Mouse (Mus musculus): ENCODE results near the gene Vps35l. TPM values are rescaled to one million over a fixed set of nuclear protein-coding genes. Genes with fewer than 3 reads are reported as not detected.

The Vps35l gene
- polyA plus RNA-seq, 1 experiment = 120 TPM

DNA sequence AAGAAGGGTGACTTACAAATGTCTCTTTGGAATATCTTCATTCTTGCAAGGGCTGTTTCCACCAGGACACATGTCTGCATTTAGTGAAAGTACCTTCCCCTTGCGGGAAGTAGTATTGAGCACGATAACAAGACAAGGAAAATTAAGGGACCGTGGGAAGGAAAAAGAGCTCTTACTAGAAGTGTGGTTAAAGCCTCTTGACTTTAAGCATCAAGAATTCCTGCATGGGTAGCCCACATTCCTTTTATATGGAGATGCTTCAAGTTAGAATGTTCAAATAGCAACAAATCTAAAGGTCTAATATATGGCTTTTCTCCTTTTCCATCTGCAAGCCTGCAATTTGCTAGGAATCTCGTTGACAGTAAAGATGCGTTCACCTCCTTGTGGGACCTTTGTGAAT is 33.5 kb upstream of the Vps35l start:
- Histone ChIP-seq H3K4me3 (ENCODE audit: insufficient read depth, low read length) (no peak overlapping the region), H3K4me1 (ENCODE audit: control insufficient read depth, insufficient read depth, low read length) (peaks cover 23% of the 10 kb centered on the region), H3K27ac (ENCODE audit: insufficient read depth, low read depth, low read length) (no peak overlapping the region)
- TF ChIP-seq POLR2A (IDR thresholded peaks at IDR 0.05; ENCODE audit: borderline replicate concordance, low read depth, low read length) (no peak), CTCF (IDR thresholded peaks at IDR 0.05; ENCODE audit: low read depth, low read length) (no peak)

DNA sequence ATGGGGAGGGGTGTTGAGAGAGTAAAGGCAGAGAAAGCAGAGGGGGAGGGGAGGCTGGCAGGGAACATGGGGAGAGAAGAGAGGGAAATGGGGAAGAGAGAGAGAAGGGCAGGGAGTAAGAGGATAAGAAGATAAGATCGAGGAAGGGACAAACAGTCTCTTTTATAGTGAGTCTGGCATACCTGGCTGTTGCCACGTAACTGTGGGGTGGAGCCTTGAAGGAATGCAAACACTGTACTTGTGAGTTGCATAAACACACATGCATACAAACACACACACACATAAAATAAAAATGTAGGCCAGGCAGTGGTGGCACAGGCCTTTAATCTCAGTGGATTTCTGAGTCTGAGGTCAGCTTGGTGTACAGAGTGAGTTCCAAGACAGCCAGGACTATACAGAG is 32.8 kb upstream of the Vps35l start:
- Histone ChIP-seq H3K4me1 (ENCODE audit: control insufficient read depth, insufficient read depth, low read length) (peaks cover 23% of the 10 kb centered on the region), H3K4me3 (ENCODE audit: insufficient read depth, low read length) (no peak overlapping the region), H3K27ac (ENCODE audit: insufficient read depth, low read depth, low read length) (no peak overlapping the region)
- TF ChIP-seq CTCF (IDR thresholded peaks at IDR 0.05; ENCODE audit: low read depth, low read length) (no peak), POLR2A (IDR thresholded peaks at IDR 0.05; ENCODE audit: borderline replicate concordance, low read depth, low read length) (no peak)

DNA sequence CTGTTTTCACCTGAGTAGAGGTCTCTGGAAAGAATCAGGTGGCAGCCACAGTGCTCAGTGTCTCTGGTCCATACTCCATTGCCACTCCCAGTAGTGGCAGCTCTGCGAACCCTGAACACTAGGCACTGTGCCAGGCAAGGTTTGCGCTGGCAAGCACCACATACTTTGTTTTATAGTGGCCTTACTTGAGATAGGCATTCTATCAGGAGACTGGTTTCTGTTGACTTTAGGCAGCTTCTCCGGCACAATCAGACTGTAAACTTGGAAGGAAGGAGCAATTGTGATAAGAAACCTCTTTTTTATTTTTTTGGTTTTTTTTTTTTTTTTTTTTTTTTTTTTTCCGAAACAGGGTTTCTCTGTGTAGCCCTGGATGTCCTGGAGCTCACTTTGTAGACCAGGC is 32.0 kb upstream of the Vps35l start:
- H3K27ac ChIP-seq (ENCODE audit: insufficient read depth, low read depth, low read length) = no peak overlapping the region
- TF ChIP-seq CTCF (IDR thresholded peaks at IDR 0.05; ENCODE audit: low read depth, low read length) (no peak), POLR2A (IDR thresholded peaks at IDR 0.05; ENCODE audit: borderline replicate concordance, low read depth, low read length) (no peak)
- H3K4me1 ChIP-seq (ENCODE audit: control insufficient read depth, insufficient read depth, low read length) = peaks cover 19% of the 10 kb centered on the region
- no peak overlapping the region for H3K4me3 ChIP-seq (ENCODE audit: insufficient read depth, low read length)

DNA sequence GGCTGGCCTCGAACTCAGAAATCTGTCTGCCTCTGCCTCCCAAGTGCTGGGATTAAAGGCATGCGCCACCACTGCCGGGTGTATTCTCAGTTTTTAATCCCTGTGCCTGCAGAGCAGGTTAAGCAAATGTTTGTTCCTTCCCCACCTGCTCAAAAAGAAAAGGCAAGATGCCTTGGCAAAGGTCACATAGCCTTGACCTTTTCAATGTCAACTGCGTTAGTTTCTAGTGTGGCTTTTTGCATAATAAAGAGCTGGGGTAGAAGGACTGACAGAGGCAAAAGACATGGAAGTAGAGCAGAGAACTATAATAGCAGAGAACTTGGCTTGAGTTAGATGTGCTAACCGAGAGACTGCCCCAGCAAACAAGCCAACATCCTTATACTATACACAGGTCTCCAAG is 29.2 kb upstream of the Vps35l start:
- no peak overlapping the region for H3K4me3 ChIP-seq (ENCODE audit: insufficient read depth, low read length)
- no peak overlapping the region for H3K27ac ChIP-seq (ENCODE audit: insufficient read depth, low read depth, low read length)
- peaks cover 7% of the 10 kb centered on the region for H3K4me1 ChIP-seq (ENCODE audit: control insufficient read depth, insufficient read depth, low read length)
- no peak for TF ChIP-seq POLR2A (IDR thresholded peaks at IDR 0.05; ENCODE audit: borderline replicate concordance, low read depth, low read length)
- TF ChIP-seq CTCF (IDR thresholded peaks at IDR 0.05; ENCODE audit: low read depth, low read length) = no peak

DNA sequence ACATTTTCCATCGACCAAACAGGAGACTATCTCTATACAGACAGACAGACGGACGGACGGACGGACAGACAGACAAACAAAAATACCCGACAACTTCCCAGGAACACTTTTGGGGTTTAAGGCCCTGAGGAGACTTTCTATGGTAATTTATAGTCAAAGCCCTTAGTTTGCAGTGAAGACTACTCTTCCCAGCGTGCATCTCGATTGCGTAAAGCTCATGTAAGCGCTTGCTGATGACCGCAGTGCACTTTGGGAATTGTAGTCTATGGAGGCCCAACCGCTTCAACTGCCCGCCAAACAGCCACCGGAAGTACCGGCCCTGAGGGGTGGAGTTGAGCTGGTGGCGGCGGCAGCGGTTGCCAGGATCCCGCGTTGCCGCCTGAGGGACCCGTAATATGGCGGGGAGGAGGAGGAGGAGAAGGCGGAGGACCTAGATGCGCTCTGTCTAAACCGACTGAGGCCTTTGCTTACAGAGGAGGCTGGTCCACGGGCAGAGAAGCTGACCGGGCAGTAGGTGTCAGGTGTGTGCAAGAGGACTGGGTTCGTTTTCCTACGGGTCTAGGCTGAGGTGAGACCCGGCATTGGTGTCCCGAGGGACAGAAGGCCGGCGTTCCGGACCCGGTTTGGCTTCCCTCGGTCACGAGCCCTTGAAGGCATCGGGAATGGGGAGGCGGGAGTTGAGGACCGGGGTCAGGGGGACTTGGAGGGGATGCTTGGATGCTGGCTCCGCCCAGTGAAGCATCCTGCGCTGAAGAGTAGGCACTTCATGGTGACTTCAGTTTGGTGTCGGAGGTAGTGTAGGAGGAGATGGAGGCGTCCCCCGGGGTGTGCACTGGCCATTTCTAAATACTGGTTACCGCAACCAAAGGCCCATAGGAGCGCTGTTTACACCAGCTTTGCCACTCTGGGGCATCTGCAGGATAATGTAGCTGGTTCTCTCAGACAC is 27.5 kb upstream of the Vps35l start, which contains the start of gene Ccp110:
TSS of gene Ccp110 (plus strand) at position 325 of the 946 bp plus-strand sequence.
- no peak within 1 kb of the TSS for H3K27ac ChIP-seq (ENCODE audit: insufficient read depth, low read depth, low read length)
- TF ChIP-seq CTCF (IDR thresholded peaks at IDR 0.05; ENCODE audit: low read depth, low read length) (no peak), POLR2A (IDR thresholded peaks at IDR 0.05; ENCODE audit: borderline replicate concordance, low read depth, low read length) (no peak)
- peaks cover 4% of the 10 kb centered on the region for H3K4me1 ChIP-seq (ENCODE audit: control insufficient read depth, insufficient read depth, low read length)
- peak within 1 kb of the TSS; percentile 82 for H3K4me3 ChIP-seq (ENCODE audit: insufficient read depth, low read length)

DNA sequence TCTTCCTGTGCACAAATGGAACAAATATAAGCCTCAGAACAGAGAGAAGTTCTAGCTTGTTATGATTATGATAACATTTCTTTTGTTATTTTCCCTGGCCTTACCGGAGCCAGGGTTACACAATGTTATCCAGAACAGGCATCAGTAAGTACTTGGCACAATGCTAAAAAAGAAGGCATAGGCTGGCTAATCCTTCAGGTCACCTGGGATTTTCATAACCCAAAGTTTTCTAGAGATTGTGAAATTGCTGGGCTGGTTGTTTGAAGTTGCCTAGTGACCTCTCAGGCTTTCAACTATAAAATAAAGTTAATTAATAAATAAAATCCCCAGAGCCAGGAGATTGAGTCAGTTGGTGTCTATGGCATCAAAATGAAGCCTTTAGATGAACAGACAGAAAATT is 25.2 kb upstream of the Vps35l start:
- no peak overlapping the region for H3K4me3 ChIP-seq (ENCODE audit: insufficient read depth, low read length)
- H3K27ac ChIP-seq (ENCODE audit: insufficient read depth, low read depth, low read length) = no peak overlapping the region
- peaks cover 4% of the 10 kb centered on the region for H3K4me1 ChIP-seq (ENCODE audit: control insufficient read depth, insufficient read depth, low read length)
- TF ChIP-seq CTCF (IDR thresholded peaks at IDR 0.05; ENCODE audit: low read depth, low read length) (no peak), POLR2A (IDR thresholded peaks at IDR 0.05; ENCODE audit: borderline replicate concordance, low read depth, low read length) (no peak)

DNA sequence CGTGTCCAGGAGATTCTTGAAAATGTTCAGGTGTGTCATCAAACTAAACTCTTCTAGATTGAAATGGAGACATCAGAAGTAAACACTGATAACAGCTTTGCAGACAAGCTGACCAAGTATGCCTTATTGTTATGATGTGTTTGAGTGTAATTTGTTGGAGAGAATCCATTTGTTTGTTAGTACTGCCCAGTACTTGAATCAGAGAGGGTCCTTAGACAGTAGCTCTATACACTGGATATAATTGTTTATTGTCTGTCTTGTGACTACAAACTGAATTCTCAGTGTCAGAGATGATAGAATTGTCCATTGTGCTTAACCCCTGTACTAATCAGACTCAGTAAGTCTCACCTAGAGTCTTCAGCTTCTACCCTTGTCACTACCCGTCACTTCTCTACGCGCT is 22.0 kb upstream of the Vps35l start:
- Histone ChIP-seq H3K4me1 (ENCODE audit: control insufficient read depth, insufficient read depth, low read length) (peaks cover 2% of the 10 kb centered on the region), H3K27ac (ENCODE audit: insufficient read depth, low read depth, low read length) (no peak overlapping the region), H3K4me3 (ENCODE audit: insufficient read depth, low read length) (no peak overlapping the region)
- TF ChIP-seq POLR2A (IDR thresholded peaks at IDR 0.05; ENCODE audit: borderline replicate concordance, low read depth, low read length) (no peak), CTCF (IDR thresholded peaks at IDR 0.05; ENCODE audit: low read depth, low read length) (no peak)

DNA sequence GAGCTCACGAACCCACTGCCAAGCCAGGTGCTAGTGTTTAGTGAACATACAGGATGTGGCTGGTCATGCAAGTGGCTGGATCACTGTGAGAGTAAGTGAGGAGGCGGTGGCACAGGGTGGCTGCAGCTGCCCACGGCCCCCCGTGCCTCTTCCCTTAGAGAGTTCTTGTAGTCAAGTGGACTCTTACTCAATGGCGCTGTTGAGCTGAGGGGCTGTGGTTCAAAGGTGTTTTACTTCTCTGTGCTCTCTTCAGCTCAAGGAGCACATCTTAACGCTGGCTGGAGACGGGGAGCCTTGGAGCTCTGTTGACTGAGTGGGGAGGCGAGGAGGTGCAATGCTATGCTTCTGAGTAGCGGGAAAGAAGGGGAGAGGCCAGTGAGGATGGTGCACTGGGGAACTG is 16.1 kb upstream of the Vps35l start:
- Histone ChIP-seq H3K4me3 (ENCODE audit: insufficient read depth, low read length) (no peak overlapping the region), H3K4me1 (ENCODE audit: control insufficient read depth, insufficient read depth, low read length) (no peaks in the 10 kb centered on the region), H3K27ac (ENCODE audit: insufficient read depth, low read depth, low read length) (no peak overlapping the region)
- TF ChIP-seq POLR2A (IDR thresholded peaks at IDR 0.05; ENCODE audit: borderline replicate concordance, low read depth, low read length) (no peak), CTCF (IDR thresholded peaks at IDR 0.05; ENCODE audit: low read depth, low read length) (no peak)

DNA sequence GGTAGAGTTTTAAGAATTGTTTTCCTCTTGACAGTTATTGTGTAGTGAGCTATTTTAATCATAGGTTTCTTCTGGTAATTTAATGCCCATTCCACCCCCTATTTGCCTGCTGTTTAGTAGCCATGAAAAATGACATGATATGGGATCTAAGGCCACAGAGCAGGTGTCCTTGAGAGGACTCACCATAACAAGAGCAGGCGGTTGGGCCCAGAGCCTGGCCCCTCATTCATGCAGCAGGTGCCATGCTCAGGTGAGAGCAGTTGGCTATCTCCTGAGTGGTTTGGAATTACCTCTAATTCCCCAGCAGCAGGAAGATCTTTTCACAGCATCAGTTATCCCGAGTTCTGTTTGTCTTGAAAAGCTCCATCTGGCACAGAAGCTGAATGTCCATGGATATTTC is 14.6 kb upstream of the Vps35l start:
- no peak for TF ChIP-seq POLR2A (IDR thresholded peaks at IDR 0.05; ENCODE audit: borderline replicate concordance, low read depth, low read length)
- no peak for TF ChIP-seq CTCF (IDR thresholded peaks at IDR 0.05; ENCODE audit: low read depth, low read length)
- Histone ChIP-seq H3K4me1 (ENCODE audit: control insufficient read depth, insufficient read depth, low read length) (no peaks in the 10 kb centered on the region), H3K27ac (ENCODE audit: insufficient read depth, low read depth, low read length) (no peak overlapping the region), H3K4me3 (ENCODE audit: insufficient read depth, low read length) (no peak overlapping the region)

DNA sequence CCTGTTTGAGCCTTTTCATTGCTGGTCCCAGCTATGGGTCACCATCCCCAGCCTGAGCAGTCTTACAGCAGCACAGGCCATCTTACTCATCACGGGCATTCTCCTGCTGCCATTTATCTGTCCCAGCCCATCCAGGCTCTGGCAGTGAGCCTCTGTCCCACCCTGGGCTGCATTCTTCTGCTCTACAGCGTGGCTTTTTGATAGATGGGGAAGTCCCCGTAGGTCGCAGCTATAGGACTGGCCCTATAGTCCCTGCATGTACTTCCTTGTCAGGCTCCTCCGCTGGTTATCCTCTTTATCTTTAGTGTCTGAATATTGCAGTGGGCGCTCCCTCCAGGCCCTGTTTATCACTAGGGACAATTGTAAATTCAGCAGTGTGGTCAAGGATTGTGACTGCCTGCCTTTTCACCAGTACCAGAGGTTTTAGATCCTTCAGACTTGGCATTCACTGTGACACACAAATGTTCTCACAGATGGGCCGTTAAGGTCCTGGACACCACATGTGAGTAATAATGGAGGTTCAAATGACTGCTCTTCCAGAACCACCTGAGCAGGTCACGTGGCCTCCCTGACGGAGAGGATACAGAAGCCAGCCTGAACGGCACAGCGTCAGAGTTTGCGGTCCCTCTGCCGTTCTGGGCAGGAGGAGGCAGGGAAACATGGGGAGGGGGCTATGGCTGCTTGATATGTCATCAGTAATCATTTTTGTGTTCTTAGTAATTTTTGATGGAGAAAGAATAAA is 11.0 kb upstream of the Vps35l start:
- H3K4me3 ChIP-seq (ENCODE audit: insufficient read depth, low read length) = no peak overlapping the region
- no peak overlapping the region for H3K27ac ChIP-seq (ENCODE audit: insufficient read depth, low read depth, low read length)
- TF ChIP-seq CTCF (IDR thresholded peaks at IDR 0.05; ENCODE audit: low read depth, low read length) (no peak), POLR2A (IDR thresholded peaks at IDR 0.05; ENCODE audit: borderline replicate concordance, low read depth, low read length) (no peak)
- no peaks in the 10 kb centered on the region for H3K4me1 ChIP-seq (ENCODE audit: control insufficient read depth, insufficient read depth, low read length)
